Mouse (Mus musculus) heart, adult 2 months (tissue): Measurements from ENCODE around the gene Sept6.

Source experiments
- CTCF ChIP-seq: fragments of 200-600 bp; IDR thresholded peaks from 2 replicates; pipeline ENCODE4 v1.8.1; 2022; ENCODE audit warnings: antibody characterized with exemption, mild to moderate bottlenecking, moderate library complexity
- EP300 ChIP-seq: fragments of 200-500 bp; IDR thresholded peaks from 2 replicates; pipeline ENCODE4 v1.6.1; 2011; ENCODE audit warnings: low read depth, low read length, control low read depth; ENCODE audit not compliant: insufficient read depth
- POLR2A ChIP-seq: fragments of 200-500 bp; IDR thresholded peaks from 2 replicates; pipeline ENCODE4 v1.6.1; 2011; ENCODE audit warnings: mild to moderate bottlenecking, low read depth, low read length, control low read depth; ENCODE audit not compliant: insufficient read depth

DNA sequence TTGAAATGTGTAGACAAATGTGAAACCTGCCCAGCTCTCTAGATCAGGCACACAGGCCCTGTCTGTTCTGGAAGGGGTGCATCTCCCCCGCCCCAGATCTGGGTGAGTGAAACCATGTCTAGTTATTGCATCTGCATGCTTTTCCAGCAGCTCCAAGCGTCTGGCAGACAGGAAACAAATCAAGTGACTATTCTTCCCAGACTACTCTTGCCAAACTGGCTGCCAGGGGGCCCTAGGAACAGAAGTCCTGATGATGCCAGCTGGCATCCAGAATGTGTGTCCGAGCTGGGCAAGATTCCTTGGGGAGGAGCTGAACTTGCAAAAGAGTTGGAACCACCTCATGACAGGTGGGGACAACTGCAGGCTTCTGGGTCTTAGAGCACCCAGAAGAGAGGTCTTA lies 36.8 kb upstream of the Sept6 start:
- TF ChIP-seq CTCF (no peak), POLR2A (no peak), EP300 (no peak)
